Mouse (Mus musculus) gastrocnemius, postnatal 10 days (tissue): ENCODE measurements at regions not wholly inside any gene's neighbourhood (a gene's known extent, or its start where the extent isn't known, plus 50 kb on each side); places are given as distances from the start of the nearest gene placed in this dataset.

Source experiments
- DNase-seq: peaks from one replicate; pipeline ENCODE4 v3.0.0; 2021; ENCODE audit warnings: mixed read lengths

DNA sequence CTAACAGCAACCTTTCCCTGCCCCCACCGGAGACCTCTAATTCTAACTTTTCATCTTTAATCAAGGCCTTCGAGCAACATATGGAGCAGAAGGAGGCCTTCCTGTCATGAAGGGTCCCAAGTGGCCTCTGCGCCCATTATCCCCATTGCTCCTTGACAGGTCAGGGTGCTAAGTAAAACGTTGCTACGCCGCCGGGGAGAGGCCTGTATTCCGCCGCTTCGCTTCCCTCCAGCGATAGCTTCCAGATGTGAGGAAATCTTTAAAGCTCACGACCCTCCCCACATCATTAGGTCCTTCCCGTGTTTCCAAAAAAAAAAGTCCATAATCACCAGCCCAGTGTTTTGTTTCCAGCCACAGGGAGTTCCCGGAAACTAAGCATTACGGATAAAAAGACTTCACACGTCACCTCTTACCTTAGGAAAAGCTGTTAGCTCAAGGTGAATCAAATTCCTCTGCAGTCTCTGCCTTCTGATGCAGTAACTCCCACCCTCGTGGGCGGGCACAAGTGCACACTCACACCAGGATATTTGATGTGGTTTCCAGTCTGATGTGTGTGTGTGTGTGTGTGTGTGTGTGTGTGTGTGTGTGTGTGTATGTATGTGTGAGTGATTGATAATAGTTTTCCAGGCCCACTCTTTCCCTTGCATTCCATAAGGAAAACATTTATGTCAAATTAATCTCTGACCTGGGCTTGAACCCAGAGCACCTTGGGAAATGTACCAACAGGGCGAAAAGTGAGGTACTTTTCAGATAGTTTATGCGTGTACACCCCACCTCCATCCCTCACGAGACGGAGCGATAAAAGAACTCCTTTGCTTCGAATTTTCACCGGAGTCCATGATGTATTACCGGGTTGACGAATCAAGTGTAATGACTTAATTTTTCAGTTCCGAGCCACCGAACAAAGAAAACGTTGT is 107.5 kb downstream of the Gm45692 start:
- no peak for DNase-seq

DNA sequence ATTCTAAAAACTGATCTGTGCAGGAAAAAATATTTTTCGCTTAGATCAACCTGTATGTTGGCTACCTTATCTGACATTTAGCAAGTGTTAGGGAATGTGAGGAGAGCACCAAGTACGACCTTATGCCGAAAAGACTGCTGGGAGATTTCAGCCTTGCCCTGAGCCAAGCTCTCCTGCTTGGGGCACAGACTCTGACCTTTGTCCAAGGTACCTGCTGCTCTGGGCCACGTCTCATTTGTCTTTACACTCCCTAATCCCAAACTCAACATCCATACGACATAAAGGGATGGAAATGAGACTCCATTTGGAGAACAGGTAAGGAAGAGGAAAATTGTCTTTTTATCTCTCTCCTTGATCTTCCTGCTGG is 108.2 kb downstream of the Gm45692 start:
- no peak for DNase-seq

DNA sequence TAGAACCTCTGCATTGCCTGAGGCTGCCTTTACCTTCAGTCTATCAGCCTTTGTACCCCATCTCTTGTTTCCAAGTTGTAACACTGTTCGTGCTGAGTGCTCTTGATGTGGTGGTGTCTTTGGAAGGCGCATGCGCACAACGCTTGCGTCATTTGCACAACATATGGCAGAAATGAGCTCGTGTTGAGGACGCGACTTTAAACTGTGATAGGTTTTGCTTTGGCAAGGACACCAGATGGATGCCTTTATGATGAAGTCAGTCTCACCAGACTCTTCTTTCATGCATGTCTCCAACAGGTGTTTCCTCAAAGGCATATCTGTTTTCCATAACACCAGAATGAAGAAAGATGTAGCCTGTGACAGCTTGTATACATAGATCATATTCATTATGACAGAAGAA is 110.2 kb downstream of the Gm45692 start:
- DNase-seq, result no peak

DNA sequence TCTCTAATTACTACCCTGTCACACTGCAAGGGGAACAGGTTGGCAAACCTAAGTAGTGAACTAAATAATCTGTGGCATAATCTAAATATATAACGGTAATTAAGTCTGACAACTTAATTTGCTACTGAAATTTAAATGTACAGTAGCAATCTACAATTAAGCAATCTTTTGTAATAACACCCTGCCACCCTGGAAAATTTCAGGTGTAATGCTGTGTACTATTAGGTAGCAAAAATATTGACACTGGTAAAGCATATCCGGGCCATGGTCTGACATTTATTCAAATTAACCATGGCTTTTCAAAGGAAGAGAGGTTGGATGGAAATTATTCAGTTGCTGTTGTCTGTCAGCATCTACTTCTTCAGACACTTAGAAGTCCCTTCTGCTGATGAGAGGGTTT is 119.7 kb downstream of the Gm45692 start:
- DNase-seq, result no peak

DNA sequence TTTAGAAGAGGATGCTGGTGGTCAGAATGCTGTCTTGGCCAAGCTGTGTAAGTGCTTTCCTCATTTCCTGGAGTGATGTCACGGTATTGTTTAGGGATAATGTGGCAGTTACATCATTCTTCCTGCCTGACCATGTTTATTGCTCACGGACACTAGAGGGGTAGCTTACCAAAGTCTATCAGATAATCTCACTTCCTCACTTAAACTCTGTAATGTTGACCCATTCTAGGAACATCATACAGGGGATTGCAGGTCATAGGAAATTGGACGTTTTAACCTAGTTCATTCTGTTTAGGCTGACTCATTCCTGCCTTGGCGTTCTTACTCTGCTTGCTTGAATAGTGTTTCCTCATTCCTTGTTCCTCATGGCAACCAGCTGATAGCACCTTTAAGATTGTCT is 120.3 kb downstream of the Gm45692 start:
- DNase-seq, result no peak

DNA sequence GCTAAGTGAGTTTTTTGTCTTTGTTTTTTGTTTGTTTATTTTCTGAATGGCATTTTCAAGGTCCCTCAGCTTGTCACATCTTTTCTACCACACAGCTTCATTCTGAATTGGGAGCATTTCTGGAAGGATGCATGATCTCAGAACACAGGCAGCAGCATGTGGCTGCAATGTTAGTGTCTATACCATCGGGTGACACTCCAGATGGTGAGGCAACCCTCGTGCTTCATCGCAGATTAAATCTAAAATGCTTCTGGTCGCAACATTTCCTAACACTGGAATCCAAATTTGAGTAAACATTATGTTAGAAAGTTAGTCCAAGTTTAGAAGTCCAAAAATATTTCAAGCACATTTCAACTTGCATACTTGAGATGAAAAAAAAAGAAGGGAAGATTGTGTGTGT is 124.4 kb downstream of the Gm45692 start:
- DNase-seq, result no peak

DNA sequence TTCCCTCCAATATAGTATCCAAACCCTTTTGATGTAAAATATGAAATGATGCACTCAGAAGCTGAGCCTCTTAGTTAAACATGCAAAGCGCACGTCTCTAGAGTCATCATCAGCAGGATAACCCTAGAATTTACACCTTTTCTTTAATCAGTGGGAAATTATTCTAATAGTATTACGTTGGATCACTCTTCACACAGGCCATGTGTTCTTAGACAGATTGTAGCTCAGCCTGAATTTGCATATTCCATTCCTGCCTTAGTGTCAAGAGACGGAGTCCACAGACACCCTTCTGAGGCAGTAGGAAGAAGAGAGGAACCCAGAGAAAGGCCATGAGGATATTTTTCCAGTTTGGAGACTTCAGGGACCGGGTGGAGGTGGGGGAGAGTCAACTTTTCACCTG is 125.0 kb downstream of the Gm45692 start:
- no peak for DNase-seq

DNA sequence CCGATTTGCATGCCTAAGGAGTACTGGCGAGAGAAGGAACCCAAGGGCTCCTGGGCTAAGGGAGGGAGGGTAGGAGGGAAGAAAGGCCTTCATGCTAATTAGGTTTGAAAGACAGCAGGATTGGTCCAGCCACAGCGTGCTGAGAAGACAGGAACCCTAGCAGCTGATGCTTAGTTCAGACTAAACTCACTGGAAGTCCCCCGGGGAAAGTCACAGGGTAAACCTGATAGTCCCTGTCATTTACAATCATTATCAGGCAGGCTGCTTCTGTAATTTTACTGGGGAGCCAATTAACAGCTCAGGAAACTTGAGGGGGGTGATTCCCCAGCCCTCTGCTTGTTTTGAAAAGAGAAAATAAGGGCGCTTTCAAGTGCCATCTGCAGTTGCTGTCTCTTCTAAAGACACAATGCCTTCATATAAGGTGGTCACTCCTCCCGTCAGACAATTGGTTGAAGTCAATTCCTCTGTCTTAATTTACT is 135.9 kb downstream of the Gm45692 start:
- no peak for DNase-seq

DNA sequence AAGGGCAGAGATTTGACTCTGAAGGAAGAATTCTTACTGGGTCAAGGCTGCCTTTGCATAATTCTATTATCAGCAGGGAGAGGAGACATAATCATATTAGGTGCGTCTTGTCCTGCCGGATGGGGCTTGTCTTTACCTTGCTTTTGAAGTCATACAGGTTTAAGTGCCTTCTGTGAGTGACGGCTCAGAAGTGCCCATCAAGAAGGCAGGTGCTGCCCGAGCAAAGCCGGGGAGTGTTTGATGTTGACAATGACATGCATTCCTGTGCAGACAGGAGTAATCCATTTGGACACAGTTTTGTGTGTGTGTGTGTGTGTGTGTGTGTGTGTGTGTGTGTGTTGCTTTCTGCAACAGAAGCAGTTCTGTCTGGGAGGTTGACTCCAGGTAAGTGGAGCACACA is 141.0 kb downstream of the Gm45692 start:
- no peak for DNase-seq

DNA sequence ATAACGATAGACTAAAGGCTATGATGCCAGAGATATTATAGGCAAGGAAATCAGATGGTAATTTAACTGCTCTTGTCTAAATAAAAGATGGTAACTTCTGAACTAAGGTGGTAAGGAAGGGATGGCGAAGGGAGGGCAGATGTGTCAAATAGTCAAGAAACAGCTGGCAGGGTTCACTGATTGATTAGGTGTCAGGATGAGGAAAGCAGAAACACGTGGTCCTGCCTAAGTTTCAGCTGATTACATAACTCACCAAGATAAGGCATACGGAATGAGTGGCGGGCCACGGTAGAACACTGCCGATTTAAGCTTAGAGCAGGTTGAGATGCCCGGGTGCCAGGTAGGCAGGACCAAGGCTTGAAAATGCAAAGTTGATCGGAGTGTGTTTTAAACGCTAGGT is 143.2 kb downstream of the Gm45692 start:
- no peak for DNase-seq

DNA sequence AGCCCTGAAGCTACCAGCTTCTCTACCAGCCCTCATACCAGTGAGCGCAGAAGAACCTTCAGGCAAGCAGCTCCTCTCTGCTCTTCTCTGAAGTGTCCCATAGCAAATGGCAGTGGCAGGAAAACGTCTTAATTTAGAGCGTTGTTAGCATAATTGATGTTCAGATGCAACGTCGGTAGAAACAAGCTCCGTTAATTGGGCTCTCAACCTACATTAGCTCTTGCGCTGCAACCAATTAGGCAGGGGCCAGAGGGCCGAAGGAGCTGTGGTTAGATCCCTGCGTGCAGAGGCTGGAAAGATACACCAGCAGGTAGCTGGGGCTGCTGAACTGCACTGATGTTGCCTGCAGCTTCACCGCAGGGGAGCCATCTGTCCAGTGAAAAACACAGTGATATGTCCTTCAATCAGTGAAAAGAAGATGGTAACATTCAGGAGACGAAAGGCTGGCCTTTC is 145.6 kb downstream of the Gm45692 start:
- DNase-seq, result no peak

DNA sequence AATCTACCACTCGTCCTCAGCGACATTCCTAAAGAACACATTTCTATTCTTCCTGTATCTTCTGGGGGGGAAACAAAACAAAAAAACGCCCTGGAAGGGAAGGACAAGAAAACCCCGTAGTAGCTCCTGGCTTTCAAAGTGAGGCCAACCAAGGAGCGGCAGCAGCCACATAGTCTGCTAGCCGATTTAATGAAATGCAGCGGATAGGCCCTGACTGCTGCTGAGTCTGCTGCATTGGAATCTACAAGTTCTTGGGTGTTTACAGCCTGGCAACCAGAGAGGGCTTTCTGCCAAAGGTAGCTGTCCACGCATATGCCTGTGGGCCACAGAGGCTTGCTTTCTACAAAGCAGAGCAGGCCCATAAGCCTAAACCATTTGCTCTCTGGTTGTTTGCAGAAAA is 146.0 kb downstream of the Gm45692 start:
- DNase-seq, result no peak

DNA sequence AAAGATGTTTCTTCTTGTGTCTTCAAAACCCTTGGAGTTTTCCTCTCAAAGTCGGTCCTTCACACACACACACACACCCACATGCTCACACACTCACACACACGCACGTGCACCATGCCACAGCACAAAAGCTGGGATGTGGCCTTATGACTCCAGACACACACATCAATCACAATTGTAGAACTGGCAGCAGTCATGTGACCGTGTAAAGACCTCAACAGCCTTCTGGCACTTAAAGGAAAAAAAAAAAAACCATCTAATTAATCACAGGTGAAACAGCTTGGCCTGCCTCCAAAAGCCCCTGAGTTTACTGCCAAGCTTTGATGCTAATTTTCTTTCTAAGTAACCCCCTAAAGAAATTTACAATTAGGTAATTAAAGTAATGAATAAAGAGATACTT is 147.1 kb downstream of the Gm45692 start:
- no peak for DNase-seq

DNA sequence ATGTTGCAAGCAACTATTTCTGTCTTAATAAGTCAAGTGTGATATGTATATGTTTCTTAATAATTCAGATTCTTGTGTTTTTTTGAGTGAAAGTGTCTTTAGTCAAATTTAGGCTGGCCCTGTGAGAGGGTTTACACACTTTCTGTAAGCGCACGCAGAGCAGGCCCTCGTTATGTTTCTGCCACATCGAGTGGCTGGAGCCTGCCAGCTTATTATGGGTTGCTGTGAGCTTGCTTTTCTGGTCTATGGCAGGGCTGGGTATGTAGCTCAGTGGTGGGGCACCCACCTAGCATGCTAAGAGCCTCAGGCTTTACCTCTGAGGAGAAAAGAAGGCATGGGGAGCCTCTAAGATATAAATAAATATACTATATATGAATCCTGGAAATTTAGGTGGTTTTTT is 148.2 kb downstream of the Gm45692 start:
- no peak for DNase-seq

DNA sequence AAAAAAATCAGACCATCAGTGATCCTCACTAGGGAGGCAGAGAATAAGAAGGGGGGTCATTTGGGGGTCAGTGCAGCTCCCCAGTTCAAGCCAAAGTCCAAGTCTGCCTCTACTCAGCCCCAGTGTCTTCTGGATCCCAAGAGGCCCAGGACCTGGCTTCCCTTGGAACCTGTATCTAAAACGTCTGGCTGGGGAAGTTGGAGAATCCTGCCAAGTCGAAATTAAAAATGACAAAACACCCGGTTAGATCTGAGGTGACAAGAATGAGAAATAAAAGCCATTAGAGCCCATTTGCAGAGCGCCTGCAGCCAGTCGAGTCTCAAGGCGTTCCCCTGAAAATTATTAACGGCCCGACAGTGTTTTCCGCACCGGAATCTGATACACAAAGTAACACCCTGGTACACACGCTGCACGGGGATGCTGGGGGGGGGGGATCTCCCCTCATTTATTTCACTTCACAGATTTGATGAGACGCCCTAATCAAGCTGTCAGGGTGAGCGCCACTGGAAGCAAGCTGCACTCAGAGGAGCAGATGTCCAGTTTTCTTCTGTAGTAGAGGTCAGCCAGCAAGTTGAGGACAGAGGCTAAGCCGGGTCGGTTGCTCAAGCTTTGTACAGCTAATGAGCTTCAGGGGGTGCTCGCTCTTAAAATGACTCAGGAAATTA is 149.5 kb downstream of the Gm45692 start:
- peak; percentile 6 for DNase-seq

DNA sequence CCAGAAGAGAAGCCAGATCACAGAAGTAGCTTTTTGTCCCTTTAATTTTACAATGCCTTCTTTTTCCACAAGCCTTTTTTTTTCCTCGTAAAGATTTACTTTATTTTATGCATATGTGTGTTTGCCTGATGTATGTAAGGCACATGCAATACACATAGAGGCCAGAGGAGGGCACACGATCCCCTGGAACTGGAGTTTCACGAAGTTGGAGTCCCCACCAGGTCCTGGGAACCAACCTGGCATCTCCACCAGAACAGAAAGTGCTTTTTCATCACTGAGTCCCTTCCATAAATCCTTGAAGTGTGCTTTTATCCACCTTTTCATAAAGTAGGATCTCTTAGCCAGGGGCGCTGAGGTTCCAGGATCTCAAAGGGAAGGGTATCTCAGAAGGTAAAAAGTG is 152.8 kb downstream of the Gm45692 start:
- DNase-seq, result no peak

DNA sequence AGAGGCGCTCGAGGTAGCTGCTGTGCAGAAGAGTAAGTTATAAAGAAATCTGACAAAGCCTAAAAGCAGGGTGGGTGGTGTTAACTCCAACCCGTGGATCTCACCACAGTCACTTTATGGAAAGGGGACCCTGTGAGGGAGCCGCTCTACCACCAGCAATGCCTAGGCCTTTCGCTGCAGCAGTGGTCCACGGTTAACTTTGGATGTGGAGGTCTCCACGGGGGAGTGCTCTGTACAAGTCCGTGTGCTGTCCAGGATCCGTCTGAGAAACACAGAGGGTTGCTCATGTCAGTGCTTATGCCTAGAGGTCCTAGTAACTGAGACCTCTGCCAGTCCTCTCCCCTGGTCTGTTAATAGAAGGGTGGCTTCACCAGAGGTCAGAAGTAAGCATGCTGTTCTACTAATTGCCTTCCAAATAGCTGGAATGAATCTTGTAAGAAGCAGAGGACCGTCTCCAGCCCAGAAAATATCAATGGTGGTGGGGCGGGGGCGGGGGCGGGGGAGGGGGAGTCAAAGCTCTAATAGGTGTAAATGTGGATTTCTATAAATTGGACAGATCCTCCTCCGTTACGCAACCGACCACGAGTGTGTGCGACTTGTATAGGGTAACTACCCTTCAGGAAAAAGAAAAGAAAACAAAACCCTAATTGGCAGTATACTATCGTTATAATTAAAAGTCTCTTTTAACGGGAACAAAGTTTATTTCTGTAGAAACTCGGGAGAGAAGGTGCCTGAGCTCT is 153.5 kb downstream of the Gm45692 start:
- no peak for DNase-seq

DNA sequence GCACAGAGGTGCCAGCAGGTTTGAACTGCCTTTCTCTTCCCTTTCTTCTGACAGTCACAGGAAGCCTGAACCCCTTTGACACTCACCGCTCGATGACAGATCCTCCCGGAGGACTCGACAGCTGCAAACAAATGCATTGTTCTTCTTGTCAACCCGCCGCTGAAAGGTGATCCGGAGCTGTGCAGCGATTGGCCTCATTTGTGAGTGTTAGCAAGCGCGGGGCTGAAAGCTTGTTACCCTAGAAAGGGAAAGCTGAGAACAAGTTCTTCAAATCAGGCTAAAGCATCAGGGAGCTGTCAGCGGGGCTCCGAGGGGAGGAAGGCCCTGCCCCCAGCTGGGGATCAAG is 154.1 kb downstream of the Gm45692 start:
- no peak for DNase-seq

DNA sequence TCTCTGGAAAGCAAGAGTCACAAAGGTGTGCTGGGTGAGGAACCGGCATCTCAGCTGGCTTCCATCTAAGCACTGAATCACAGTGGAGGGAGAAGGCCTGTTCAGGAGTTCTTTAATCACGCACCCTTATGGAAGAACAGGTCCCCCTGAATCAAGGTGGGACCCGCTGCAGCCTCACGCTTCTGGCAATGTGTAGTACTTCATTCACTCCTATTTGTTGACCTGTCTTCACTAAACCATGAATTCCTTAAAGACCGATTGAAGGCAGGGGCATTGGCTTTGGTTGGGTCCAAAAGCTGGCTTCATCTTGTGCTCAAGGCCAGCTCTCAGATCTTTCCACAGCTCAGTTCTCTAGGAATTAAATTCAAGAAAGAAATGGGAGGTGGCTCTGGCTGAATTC is 154.5 kb downstream of the Gm45692 start:
- DNase-seq, result no peak

DNA sequence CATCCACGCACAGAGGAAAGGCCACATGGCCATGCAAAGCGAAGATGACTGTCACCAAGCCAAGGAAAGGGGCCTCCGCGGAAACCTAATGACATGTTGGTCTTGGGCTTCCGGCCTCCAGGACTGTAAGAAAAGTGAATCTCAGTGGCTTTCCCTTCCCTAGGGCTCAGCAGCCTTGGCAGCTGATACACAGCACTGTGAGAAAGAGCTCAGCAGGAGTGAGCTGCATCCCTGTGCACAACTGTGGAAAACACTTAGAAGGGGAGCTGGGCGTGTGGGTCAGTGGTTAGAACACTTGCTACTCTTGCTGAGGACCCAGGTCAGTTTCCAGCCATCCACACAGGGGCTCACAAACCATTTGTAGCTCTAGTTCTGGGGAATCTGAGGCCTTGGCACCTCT is 155.1 kb downstream of the Gm45692 start:
- no peak for DNase-seq

DNA sequence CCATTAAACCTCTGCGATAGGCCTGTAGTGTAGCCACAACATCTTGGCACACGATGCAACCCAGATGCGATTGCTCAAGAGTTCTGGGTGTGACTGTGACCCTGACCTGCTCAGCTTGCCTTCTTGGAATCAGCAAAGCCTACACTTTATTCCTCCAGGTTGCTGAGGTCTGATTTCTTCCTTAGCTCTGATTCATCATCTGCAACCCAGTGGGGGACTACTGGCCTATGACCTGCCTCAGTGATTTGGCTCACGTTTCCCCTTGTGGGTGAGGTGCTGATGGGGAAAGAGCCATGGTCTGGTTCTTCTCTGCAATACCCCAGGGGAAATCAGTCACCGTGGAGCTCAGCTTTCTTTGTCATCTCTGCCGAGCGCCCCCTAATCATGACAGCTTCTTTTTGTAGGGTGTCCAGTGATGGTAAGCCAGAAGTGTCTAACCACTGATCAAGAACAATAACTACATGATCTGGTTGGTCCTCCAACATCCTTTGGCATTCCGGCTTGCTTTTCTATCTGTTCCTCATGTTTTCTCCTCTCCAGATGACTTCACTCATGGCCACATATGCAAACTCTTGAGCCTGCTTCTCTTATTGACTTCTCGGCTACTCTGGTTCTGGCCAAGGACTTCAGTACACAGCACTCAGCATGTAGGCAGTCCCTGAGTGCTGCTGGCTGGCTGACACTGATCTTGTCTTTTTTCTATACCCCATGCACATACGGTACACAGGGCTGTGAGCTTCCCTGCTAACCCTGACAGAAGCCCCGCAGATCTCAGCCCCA is 163.0 kb downstream of the Gm45692 start:
- no peak for DNase-seq

DNA sequence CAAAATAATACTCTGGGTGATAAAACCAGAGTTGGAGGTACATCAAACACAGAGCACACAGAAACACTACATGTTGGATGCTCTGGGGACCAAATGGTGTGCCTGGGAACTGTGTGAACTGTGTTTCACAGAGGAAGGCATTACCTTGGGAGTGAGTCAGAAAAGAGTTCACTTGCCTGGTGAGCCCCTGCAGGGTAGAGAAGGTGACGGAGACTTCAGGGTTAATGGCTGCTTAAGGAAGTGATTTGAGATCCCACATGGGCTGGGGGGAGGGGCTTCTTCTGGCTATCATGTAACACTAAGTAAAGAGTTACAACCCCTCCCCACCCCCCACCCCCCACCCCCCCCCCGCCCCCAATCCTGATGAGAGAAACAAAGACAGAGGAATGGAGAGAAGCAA is 164.6 kb downstream of the Gm45692 start:
- DNase-seq, result no peak
